Mouse (Mus musculus) liver, adult (tissue): Measurements from ENCODE around the gene Slit3.

Experiments used
- GATA4 ChIP-seq: IDR thresholded peaks from 2 replicates; pipeline ENCODE4 v1.6.1; 2014; ENCODE audit warnings: mild to moderate bottlenecking, low read length; ENCODE audit not compliant: insufficient replicate concordance

The Slit3 gene

DNA sequence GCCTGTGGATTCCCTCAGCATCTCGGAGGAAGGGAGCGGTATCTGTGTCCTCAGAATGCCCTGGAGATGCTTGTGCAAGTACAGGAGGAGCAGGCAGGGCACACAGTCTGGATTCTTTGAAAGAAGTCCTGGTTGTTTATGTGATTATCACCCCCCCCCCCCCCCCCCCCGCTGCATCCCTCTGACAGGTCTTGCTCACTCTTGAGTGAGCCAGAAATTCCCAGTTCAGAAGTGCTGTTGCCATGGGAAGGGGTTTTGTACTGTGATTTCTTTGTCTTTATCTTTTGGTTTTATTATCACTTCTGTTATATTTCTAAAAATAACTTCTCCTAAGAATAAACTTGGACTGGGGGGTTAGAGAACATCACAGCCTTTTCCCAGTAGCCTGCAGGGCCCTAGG is 199.5 kb downstream of the Slit3 start:
- no peak for TF ChIP-seq GATA4

DNA sequence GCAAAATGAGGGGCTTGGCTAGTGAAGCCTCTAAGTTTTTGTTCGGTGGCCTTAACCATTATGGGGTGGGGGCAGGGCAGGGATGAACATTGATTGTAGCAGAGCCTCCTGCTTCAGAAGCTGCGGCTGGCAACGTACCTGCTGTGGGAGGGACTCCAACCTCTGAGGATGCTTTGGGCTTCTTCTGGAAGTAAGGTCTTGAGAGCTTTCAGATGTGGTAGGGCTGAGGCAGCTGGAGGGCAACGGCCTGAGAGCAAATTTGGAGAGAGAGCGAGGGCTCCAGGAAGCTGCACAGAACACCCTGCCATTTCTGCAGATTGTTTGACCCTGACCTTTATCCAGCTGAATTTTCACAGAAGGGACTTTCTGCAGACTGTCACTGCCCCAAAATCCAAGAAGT is 203.4 kb downstream of the Slit3 start:
- no peak for TF ChIP-seq GATA4

DNA sequence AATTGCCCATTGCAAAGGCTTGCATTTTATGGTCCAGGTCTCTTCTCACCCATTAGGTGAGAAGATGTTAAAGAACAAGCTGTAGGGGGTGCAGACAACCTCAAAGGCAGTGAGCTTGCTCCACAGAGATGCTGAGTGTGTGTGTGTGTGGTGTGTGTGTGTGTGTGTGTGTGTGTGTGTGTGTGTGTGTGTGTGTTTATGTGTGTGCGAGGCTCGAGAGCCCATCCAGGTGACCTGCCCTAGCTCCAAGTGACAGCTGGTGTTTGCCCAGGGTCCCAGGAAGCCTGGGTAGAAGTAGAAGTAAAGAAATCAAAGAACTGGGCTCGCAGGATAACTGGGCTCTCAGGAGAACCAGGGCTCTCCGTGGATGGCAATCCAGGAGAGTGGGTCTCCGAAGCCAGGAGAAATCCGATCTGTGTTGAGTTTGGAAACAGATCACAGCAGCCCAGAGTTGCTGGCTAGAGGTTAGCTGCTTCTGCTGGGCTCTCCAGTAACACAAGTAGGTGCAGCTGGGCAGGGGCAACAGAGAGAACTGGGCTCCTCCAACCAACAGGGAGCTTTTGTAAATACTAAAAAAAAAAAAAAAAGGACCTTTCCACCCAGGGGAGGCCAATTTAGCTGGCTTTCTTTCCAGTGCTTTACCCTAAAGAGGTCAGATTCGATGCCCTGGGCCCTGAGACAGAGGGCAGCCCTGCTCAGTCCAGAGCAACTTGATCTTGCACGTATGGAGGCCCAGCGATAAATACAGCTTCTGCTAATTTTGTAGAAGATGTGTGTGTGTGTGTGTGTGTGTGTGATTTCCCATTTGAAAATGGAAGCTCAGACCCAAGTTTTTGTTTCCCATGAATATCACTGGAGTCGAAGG is 204.3 kb downstream of the Slit3 start:
- TF ChIP-seq GATA4 = no peak

- TF ChIP-seq GATA4 = no peak
Observed at GRCm38 (mm10) chr11:35326346-35326745, 205.3 kb downstream of the Slit3 start.

GRCm38 (mm10) chr11:35327899-35328298 is 206.9 kb downstream of the Slit3 start:
- no peak for TF ChIP-seq GATA4

DNA sequence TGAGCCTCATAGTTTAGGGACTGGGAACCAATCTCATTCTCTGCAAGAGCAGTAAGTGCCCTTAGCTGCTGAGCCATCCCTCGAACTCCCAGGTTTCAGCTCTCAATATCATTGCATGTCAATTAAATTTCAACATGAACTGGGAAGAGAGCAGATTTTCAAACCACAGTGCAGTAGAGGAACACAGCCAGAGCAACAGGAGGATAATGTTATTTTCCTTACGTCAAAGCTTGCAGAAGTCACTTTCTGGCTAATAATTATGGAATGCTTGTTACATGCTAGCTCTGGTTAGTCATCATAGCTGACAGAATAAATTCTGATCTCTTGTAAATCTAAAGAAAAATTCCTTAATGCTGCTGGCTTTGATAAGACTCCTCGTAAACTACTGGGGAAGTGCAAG is 210.5 kb downstream of the Slit3 start:
- TF ChIP-seq GATA4 = no peak

DNA sequence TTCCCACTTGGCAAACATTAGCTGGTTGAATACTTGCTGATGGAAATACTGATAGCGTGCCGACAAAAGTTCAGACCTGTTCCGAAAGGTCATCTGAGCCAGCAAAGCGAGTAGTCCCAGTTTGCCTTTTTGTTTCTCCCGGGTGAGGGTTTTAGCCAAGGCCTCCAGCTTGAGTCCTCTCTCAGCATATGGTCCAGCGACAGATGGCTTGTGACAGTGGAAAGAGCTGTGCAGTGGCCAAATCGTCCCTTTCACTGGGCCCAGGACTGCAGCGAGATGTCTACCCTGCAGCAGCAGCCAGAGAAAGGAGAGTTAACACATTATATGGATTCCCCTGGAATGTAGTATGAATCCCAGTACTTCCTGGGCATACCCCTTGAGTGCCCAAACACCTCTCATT is 215.5 kb downstream of the Slit3 start:
- no peak for TF ChIP-seq GATA4

- TF ChIP-seq GATA4 = no peak
Observed at GRCm38 (mm10) chr11:35337493-35337892, 216.5 kb downstream of the Slit3 start.

DNA sequence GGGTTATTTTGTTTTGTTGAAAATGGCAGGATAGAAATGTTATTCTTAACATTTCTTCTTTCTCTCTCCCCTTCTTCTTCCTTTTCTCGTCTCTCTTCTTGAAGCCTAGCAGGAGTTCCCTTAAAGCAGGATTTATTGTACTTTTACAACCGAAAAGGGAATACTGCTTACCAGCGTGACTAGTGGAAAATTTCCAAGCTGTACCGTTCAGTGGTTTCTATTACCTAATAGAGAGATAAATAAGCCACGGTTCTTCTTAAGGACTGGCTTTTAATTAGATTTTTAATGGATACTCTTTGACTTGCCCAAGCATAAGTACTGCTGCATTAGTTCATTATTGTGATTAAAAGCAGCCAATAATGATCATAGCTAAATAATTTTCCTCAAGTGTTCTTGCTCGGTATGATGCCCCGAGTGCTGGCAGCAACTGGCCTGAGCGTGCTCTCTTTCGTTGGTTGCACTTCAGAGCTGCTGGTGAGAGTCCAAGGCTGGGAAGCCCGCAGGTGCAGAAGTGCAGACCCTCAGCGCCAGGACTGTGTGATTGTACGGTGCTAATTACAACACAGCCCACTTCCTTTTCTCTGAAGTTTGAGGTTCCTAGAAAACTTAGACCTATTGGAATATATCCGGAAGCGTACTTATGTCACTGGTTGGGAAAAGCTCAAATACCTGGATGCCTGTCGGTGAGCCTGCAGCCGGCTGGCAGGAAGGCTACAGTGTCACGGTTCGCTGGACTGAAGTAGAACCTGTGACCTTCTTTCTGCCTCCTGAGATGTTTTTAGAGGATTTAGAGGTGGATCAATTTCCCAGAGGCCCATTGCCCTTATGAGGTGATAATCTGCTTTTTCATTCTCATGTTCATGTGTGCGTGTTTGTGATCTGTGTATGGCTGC is 217.1 kb downstream of the Slit3 start:
- no peak for TF ChIP-seq GATA4

GRCm38 (mm10) chr11:35340752-35341151 is 219.7 kb downstream of the Slit3 start:
- TF ChIP-seq GATA4 = no peak

- no peak for TF ChIP-seq GATA4
Observed at GRCm38 (mm10) chr11:35342486-35342885, 221.5 kb downstream of the Slit3 start.

DNA sequence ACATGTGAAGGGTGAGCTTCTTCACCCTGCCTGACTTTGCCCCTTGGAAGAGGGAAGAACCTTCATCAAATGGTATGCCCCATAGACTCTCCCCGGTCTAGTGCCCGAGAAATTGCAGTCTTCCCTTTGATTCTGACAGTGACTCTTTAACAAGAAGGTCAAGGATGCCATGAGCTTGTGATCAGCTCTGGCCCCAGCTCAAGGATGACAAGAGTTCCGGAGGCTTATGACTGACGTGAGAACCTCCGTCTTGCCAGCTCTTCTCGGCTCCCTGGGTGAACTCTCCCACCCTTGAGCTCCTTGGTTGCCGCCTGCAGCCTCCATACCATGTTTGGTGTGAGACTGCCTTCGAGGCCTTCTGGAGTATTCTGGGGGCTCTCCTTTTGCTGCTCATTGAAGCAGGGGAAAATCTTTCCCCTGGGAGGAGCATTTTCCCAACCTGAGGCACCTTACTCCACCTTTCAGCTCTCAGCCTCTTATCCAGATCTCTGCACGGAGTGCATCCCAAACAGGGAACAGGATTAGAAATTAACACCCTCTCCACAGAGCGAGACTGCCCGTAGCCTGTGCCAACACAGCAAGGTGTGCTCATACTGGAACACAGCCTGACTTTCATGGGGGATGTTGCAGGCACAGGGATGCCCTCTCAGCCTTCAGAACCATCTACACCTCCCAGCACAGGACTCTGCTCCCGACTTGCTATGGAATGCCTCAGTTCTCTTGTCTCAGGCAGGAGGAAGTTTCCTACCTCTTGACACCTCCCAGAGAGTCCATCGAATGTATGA is 224.9 kb downstream of the Slit3 start:
- no peak for TF ChIP-seq GATA4

DNA sequence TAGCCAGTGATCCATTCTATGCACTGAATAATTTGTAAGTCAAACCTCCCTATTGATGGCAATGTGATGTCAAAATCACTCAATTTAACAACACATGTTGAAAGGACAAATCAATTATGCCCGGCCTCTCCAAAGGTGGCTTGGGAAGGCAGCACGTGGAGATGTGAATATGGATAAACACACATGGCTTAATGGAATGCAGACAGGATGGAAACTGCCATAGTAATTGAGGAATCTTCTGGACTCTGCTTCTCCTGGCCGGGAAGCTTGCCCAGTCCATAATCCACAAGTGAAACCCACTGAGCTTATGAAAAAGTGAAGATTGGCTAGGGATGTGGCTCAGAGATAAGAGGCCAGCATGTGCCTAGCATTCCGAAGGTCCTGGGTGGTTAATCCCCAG is 227.1 kb downstream of the Slit3 start:
- TF ChIP-seq GATA4 = no peak

- TF ChIP-seq GATA4 = no peak
Observed at GRCm38 (mm10) chr11:35350968-35351367, 229.9 kb downstream of the Slit3 start.

DNA sequence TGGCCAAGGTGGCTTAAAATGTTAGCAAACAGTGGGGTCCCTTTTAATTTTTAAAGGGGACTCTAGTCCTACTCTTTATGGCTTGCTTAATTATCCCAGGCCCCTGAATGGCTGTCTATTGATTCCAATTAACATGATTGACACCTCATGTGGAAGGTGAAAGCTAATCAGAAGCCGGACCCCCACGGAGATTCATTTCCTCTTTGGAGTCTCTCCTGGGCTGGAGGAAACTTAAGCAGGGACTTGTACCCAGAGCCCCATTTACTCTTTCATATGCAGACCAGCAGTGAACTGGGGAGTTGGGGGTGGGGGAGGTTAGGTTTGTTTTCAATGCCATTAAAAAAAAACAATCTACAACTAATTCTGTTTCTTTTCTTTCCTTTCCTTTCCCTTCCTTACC is 230.4 kb downstream of the Slit3 start:
- no peak for TF ChIP-seq GATA4

DNA sequence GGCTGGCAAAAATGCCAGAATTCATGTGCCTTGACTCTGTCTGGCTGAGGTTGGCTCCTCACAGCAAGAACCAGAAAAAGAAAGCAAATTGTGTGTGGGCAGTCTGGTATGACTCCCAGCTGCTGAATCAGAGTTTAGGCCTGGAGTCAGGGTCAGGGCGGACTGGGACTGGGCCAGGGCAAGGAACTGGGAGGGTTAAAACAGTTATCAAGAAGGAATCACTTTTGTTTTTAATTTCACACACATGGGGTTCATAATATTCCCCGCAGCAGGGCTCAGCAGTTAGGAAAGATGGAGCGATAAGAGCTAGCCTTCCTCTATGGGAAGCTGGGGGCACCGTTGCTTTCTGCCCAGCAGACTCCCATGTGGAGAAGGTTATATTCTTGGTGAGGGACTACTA is 234.8 kb downstream of the Slit3 start:
- no peak for TF ChIP-seq GATA4

GRCm38 (mm10) chr11:35361071-35361470 is 240.0 kb downstream of the Slit3 start:
- no peak for TF ChIP-seq GATA4
